Mouse (Mus musculus): ENCODE measurements around the gene Ccdc9.

Gene Ccdc9

DNA sequence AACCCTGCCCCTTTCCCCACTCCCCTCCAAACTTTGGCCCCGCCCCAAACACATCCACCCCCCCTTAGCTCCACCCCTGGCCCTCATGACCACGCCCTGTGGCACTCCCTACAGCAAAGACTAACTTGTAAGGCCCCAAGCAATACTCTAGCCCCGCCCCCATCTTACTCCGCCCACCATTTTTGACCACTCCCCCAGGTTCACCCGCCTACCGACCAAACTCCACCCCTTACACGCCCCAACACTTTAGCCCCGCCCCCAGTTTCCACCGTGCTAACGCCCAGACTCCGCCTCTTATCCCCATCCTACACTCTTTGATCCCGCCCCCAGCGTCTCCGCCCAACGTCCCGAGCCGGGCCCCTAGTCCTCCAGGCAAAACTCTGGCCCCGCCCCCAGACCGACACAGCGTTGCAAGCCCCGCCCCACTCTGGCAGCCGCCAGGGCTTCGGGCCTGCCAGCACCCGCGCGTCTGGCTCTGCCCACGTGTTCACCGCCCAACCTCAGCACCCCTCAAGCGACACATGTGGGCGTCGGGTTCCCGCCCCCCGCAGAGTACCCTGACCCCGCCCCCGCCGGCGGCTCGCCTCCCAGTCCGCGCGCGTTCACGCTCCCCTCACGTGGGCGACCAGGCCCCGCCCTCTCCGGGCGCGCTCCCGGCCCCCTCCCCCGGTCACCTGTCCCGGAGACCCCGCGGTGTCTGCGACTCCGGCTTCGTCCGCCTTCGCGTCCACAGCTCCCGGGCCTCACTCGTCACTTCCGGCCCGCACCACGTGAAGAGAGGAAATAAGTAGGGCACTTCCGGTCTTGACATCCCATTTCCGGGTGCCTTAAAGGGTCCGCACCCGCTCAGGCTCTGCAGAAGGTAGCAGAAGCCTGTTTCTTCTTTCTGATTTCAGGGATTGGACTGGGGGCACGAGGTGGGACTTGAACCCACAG lies at the start of gene Ccdc9:
Ccdc9 (minus strand) TSS at position 770 of the 936 bp plus-strand sequence.
- WGBS = 2% methylated on average over 70 of the region's 70 CpGs

DNA sequence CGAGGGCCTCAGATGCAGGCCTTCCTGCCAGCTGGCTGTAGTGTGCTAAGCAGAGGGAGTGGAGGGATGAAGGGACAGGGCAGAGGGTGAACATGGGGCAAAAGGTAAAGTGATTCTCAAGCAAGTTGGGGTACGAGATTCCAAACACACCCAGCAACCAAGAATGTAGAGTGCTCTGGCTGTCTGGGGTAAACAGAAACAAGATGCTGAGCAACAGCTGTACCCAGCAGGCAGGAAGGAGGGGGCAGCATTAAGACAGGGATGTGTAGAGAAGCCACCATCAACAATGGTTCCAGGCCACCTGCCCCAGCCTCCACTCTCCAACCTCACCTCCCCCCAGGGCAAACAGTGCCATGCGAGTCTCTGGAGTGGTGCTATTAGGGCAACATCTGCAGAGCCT lies 42.6 kb upstream of the Ccdc9 start:
- 84% methylated on average over 3 of the region's 3 CpGs for WGBS

DNA sequence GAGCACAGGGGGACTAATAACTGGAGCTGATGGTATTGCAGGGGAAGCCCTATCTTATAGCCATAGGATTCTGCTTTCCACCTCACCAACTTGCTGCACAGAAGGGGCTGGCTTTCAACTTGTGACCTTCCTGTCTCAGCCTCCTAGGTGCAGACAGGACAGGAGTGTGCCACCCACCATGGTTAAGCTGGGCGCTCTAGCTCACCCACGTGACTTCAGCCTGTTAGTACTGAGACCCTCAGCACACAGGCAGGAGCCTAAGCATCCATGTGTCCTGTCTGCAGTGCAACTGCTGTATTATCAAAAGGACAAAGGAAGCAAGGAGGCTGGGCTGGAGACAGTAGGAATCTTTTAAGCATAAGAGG lies 40.0 kb upstream of the Ccdc9 start:
- WGBS = 80% methylated on average over 2 of the region's 2 CpGs

DNA sequence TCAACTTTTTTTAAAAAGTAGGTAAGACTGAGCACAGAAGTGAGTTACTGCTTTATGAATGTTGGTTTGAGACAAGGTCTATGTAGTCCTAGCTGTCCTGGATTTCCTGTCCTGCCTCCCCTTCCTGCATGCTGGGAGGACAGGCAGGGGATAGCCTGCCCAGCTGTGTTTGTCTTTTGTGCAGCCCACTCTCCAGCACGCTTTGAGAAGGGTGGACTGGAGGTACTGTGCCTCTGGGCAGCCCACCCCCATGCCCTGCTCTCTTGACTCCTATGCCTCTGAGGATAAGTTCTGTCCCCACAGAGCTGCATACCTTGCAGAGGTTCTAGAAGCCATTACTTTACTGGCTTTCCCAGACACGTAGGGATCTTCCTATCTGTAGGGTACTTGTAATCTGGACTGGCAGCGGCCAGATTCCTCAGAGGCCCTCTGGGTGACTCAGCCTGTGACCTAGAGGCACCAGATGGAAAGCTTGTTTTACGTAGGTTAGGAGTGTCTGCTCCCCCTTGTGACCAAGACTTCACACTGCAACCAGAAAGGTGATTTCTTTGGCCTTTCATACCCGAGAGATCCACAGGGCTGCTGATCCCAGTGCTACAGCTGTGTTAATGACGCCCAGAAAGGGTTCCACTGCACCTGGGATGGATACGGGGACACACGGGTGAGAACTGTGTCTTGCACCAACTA lies 39.5 kb upstream of the Ccdc9 start:
- WGBS = 35% methylated on average over 8 of the region's 8 CpGs

DNA sequence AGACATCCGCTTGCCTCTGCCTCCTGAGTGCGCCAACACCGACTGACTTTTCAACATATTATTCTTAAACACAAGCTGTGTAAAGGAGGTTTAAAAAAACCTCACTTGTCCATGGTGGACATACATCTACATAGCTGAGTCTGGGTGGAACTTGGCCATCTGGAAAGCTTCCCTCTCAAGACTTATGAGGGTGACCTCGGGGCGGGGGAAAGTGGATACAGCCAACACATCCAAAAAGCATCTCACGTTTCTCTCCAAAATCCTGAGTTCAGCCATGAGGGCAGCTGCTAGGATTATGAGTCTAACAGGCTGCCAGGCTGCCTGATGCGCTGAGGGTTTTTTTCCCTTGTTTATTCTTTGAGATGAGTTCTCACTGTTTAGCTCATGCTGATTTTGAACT lies 38.1 kb upstream of the Ccdc9 start:
- 82% methylated on average over 7 of the region's 7 CpGs for WGBS

DNA sequence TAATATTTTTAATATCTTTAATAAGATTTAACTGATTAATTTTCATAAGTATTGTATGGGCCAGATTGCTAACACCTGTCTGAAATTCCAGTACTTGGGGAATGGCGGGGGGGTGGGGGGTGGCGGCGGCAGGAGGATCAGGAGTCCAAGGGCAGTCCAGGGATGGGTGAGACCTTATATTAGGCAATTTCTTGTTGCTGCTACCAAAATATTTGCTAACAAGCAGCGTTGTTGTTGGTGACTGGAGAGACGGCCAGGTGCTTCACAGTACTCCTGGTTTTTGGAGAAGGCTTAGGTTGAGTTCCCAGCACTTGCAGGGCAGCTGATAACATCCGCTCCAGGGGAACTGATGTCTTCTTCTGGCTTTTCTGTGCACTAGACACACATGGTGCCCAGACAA lies 33.9 kb upstream of the Ccdc9 start:
- 93% methylated on average over 6 of the region's 6 CpGs for WGBS

DNA sequence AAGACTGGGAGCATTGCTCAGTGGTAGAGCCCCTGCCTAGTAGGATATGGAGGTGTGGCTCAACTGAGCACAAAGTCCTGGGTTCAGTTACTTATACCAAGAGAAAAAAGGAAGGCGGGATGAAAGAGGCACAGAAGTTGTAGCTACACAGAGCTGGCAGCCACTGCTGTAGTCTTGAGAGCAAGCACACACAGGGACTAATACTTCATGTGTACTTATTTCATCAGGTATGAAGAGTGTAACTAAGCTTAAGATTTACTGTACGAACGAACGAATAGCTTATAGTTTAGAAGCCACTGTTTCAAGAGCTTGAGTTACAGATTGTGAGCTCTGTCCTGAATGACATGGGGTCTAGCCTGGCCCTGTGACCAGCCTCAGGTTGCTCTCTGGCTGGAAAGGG lies 32.6 kb upstream of the Ccdc9 start:
- 95% methylated on average over 4 of the region's 4 CpGs for WGBS

DNA sequence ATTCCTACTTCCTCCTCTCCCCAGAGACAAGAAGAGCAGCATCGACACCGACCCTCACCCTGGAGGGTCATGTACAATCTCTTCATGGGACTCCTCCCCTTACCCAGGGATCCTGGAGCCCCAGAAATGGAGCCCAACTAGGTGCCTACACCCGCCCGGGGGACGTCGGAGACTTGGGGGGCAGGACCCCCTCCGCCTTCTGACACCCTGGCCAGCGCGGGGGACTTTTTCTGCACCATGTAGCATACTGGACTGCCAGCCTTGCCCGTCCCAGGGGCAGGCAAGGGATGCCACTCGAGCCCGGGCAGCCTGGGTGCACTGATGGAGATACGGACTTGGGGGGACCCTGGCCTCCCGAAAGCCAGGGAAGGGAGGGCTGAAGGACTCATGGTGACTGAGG lies 30.5 kb upstream of the Ccdc9 start:
- 91% methylated on average over 14 of the region's 14 CpGs for WGBS

DNA sequence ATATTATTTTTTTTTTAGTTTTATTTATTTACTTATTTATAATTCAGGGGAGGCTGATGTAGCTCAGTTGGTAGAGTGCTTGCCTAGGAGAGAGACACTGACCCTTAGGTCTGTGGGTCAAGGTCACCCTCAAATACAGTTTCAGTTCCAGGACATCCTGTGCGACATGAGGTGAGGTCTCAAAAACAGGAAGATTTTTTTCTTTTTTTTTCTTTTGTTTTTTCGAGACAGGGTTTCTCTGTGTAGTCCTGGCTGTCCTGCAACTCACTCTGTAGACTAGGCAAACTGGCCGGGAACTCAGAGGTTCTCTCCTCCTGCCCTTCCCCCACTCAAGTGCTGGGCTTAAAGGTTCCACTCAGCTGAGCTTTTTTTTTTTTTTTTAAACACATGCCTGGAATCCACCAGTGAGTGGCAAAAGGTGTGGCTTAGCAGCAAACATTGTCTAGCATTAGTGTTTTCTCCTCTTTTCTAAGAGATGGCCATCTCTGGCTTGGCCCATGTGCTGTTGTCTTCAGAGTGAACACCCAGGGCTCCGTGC lies 28.7 kb upstream of the Ccdc9 start:
- 72% methylated on average over 4 of the region's 4 CpGs for WGBS

DNA sequence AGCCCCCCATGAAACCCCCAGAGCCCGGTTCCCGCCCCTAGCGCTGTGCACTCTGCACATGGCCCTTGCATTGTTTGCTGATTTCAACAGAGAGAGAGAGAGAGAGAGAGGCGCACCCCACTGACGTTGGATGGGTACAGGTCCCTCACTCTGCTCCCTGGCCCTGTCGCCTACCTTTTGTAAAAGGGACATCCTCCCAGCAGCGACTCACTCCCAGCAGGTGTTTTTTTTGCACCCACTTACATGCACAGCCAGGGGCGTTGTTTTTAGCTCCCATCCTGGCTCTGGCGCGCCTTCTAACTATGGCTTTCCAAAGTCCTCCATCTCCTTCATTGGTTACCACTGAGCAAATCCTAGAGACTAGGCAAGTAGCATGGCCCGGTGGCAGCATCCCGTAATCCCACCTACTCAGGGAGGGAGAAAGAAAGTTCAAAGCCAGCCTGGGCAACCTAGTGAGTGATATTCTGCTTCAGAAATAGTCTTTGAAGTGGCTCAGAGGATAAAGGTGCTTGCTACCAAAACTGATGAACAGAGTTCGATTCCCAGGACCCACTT lies 27.7 kb upstream of the Ccdc9 start:
- 15% methylated on average over 13 of the region's 13 CpGs for WGBS

DNA sequence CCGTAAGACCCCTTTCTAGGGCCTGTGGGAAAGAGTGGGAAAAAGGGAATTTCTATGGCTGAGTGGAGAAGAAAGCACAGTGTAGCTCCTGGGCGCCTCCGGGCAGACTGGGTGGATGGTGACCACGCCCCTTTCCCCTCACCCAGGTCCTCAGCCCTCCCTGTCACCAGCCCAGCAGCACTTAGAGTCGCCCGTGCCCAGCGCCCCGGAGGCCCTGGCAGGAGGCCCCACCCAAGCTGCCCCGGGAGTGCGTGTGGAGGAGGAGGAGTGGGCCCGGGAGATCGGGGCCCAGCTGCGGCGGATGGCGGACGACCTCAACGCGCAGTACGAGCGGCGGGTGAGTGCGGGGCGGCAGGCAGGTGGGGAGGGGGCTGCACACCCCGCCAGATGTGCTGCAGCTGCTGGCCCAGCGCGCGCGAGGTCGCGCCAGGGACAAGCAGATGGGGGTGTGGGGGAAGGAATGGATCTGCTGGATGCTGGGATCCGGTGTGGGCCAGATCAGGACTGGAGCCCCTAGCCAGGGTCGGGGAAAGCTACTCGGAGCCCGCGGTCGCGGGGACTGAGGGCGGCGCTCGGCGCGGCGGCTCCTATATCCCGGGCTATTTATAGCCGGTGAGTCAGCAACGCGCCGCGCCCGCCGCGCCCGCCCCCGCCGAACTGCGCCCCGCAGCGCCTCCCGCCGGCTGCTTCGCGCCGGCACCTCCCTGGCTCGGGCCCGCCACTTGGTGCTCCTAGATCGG lies 27.1 kb upstream of the Ccdc9 start:
- under 1% methylated on average over 66 of the region's 66 CpGs for WGBS

DNA sequence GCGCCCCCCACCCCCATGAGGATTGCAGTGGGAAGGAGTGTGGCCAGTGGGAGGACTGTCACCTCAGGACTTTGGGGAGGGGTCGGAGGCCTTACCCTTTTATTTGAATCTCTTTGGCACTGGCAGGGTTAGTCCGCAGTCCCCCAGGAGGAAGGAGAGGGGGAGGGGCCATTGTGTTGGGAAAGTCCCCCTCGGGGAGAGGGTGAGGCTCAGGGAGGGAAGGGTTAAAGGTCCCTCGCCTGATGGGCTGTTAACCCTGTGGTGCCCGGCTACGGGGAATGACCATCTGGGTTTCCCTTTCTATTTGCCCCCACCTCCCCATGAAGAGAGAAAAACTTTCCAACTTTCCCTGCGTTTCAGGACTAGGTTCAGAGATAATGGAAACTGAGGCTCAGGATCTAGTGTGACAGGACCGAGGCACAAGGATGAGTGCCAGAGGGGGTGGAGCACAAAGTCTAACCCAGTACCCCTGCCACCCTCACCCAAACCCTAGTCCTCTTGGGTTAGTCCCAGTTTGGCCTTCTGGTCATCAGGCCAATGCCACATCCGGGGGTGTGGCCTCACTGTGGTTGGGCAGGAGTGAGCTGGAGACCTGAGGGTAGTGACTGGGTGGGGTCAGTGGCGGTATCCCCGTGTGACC lies 26.2 kb upstream of the Ccdc9 start:
- 1% methylated on average over 12 of the region's 12 CpGs for WGBS

DNA sequence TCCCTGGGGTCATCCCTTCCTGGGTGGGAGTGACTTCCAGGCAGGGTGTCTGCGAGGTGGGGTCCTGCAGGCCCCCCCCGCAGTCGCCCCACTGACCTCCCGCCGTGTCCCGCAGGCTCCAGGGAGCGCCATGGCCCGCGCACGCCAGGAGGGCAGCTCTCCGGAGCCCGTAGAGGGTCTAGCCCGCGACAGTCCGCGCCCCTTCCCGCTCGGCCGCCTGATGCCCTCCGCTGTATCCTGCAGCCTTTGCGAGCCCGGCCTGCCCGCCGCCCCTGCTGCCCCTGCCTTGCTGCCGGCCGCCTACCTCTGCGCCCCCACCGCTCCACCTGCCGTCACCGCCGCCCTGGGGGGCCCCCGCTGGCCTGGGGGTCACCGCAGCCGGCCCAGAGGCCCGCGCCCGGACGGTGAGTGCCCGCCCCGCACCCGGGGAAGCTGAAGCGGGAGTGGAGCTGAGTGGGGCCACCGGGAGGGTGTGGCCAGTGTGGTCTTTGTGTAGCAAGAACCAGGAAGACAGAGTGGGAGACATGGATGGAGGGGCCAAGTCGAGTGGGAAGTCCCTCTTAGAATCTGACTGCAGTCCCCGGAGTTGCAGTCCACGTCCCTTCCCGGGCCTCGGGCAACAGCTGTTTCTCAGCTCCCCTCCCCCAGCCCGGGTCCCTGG lies 25.5 kb upstream of the Ccdc9 start:
- 1% methylated on average over 49 of the region's 49 CpGs for WGBS

DNA sequence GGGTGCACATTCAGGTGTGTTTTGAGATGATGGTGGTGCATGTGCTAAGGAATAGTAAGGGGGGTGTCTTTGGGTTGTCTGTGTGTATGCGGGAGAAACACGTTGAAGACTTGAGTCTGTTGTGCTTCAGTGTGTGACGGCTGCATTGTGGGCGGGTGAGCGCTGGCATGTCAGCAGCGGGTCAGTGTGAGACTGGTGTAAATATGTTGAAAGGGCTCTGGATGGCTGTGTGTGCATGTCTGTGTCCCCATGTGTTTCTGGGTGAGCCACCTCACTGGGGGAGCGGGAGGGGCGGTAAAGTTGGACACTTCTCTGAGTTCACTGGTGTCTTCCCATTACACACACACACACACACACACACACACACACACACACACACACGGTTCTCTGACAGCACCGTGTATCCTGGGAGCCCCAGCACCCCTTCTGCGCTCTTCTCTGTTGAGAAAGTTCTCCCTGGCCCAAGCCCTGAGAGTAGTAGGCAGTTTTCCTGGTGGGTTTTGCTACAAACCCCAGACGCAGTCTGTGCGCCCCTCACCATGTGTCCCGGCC lies 24.9 kb upstream of the Ccdc9 start:
- 2% methylated on average over 14 of the region's 14 CpGs for WGBS

DNA sequence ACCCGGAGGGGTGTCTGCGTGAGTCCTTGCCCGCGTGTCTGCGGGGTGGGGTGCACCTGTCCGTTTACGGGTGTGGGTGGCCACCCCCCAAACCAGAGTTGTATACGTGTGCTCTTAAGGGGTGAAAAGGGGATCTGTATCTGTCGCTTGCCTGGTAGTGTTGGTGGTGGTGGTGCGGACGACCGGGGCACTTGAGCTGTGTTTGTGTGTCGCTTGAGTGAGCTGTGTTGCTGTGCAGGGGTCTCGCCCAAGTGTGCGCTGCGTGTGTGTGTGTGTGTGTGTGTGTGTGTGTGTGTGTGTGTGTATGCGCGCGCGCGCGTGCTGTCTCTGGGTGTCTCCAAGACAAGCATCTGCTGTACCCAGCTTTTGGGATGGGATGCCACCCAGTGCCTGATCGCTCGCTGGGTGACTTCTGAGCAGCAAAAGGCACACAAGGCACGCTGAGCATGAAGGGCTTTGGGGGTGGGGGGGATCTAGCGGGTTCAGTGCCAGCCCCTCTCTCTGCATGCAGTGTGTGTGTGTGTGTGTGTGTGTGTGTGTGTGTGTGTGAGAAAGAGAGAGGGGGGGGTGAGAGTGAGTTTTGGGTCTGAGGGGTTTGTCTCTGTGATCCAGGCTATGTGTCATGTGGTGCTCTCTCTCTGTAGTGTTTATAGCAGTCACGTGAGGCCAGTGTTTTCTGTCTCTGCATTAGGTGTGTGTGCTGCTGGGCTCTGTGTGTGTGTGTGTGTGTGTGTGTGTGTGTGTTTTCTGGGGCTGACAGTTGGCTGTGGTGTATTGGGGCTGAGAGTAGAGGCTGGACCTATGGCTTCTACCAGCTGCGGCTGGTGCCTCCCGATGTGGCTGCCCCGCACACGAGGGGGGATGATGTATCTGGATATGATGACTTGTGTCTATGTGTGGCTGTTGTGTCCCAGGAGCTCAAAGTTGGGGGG lies 24.2 kb upstream of the Ccdc9 start:
- under 1% methylated on average over 31 of the region's 31 CpGs for WGBS

DNA sequence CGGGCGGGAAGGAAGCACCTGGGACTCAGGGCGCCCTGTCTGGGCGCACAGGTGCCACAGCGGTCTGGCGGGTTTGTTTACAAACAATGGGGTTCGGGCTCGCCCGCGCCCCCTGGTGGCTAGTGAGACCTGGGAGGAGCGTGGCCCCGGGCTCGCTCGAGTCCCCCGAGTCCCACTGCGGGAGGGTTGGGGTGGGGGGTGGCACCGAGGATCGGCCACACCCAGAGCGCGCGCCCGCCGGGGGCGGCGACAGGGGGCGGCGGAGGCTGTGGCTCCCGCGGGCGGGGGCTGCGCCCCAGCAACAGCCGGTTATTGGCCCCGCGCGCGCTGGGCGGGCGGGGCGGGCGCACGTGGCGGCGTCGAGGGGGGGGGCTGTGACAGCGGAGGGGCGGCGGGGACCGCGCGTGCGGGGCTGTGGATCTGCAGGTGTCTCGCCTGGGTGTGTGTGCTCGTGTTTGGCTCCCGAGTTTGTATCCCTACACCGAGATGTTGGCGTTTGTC lies 23.5 kb upstream of the Ccdc9 start:
- WGBS = under 1% methylated on average over 43 of the region's 56 CpGs

DNA sequence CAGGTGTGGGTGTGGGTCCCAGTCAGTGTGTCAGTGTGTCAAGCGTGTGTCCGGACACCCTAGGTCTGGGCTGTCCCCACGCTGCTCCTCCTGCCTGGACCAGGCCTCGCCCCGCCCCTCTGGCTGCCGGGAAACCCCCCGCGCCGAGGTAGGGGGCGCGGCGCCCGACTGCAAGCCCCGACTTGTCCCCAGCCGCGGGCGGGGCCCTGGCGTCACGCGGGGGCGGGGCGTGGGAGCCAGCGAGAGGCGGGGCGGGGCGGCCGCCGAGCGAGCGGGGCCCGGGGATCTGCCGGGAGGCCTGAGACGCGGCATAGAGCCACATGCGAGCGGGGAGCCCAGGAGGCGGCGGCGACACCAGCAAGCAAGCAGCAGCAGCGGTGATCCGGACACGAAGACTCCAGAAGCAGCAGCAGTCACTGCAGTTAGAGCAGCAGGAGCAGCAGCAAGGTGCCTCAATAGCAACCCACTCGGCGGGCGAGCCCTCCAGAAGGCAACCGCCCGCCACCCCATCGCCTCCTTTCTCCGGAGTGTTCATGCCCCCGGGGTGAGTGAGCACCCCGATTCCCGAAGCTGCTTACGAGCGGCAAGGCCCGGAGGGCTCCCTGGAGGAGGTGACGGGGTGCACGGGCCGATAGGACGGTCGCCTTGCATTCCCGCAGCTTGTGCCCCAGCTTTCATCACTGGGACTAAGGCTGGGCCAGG lies 22.9 kb upstream of the Ccdc9 start:
- WGBS = 1% methylated on average over 61 of the region's 61 CpGs

DNA sequence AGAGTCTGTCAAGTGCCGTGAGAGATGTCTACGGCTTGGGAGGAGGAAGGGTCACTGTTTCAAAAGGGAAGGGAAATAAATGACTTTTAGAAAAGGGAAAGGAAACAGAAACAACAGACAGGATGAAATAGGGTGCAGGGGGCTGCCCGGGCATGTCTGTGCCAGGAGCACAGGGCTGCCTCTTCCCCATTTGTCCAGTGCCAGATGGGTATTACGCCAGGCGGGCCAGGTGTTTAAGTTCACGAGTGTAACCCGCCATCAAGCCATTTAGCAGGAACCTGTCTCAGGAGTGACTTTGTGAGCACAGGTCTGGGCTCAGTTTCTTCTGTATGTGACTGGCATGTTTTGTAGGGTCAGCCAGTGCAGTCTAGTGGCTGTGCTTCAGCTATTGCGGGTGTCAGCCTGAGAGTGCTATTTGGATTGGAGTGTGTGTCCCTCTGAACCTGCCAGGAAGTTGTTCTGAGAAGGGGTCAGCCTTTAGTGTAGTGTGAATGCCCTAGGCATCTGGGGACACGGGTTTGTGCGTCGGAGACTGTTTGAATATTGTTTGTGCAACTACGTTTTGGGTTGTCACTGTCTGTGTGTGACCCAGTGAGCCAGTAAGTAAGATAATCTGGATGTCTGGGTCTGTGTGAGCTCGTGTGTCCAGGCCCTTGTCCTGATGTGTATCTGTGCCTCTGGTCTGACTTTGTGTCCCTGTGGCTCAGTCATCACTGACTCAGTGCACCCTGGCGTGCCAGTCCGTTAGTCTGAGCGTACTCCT lies 22.1 kb upstream of the Ccdc9 start:
- WGBS = 38% methylated on average over 16 of the region's 16 CpGs
